Mouse (Mus musculus) forebrain, embryonic 13.5 days (tissue): ENCODE data around the gene Foxg1. TPM values are rescaled to one million over a fixed set of nuclear protein-coding genes. Genes with fewer than 3 reads are reported as not detected.

Experiments used
- polyA plus RNA-seq: library from polyadenylated mRNA; unstranded; fragments of >200 nt; fragmentation: Nextera tagmentation; extraction: Ambion mirVana; gene quantifications from 2 replicates; pipeline ENCODE4 v1.2.1, GENCODE M21; 2015

The Foxg1 gene
- polyA plus RNA-seq, 1 experiment from 2014 or later = 98.6 TPM

Other genes with a start within 250 kb of the Foxg1 start
- 1.9 and 2.4 TPM in 2 replicates for gene Gm43517, start 2.5 kb downstream of the Foxg1 start, polyA plus RNA-seq